Mouse (Mus musculus): ENCODE measurements around the gene L3mbtl2.

DNA sequence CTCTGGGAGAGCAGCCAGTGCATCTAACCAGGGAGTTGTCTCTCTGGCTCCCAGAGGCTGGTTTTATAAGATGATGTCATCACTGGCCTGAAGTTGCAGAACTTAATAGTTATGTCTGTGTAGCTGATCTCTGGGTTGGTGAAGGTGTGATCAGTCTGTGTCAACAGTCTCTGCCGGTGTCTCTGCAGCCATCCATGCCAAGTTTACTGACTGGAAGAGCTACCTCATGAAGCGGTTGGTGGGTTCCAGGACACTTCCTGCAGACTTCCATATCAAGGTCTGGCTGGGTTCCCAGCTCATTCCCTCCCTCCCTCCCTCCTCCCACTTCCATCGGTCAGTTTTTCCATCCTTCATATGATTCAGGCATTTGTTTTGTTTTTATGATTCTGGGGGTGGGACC lies 12.9 kb downstream of the L3mbtl2 start:
- TF ChIP-seq CTCF (IDR thresholded peaks at IDR 0.05; ENCODE audit: extremely low read depth, insufficient read depth, low read length): no peak
- TF ChIP-seq POLR2A (IDR thresholded peaks at IDR 0.05; ENCODE audit: extremely low read depth, insufficient read depth, low read length): no peak
